Mouse (Mus musculus) hindbrain, embryonic 14.5 days (tissue): ENCODE measurements at regions not wholly inside any gene's neighbourhood (a gene's known extent, or its start where the extent isn't known, plus 50 kb on each side); places are given as distances from the start of the nearest gene placed in this dataset.

Experiments
- ATAC-seq: fragments of 200-750 bp; cut with Nextera tagmentation; 2 replicates; pipeline ENCODE4 v1.8.0; 2017; ENCODE audit warnings: moderate number of reproducible peaks, mild to moderate bottlenecking, moderate TSS enrichment, moderate library complexity; ENCODE audit not compliant: low FRiP score
- DNase-seq: peaks from one replicate; pipeline ENCODE4 v3.0.0-alpha.2; 2015; ENCODE audit warnings: low spot score
- H3K27ac ChIP-seq: fragments of 300-500 bp; sonication (generic); 2 replicates; pipeline ENCODE4 v1.5.1; 2014; ENCODE audit warnings: mild to moderate bottlenecking, moderate library complexity
- H3K27me3 ChIP-seq: fragments of 300-500 bp; sonication (generic); 2 replicates; pipeline ENCODE4 v1.6.1; 2014; ENCODE audit warnings: mild to moderate bottlenecking, low read length, mixed read lengths; ENCODE audit not compliant: control insufficient read depth, insufficient read depth
- H3K36me3 ChIP-seq: fragments of 300-500 bp; sonication (generic); replicated peaks from 2 replicates; pipeline ENCODE4 v1.6.1; 2014; ENCODE audit not compliant: control insufficient read depth, insufficient read depth
- H3K4me1 ChIP-seq: fragments of 300-500 bp; sonication (generic); replicated peaks from 2 replicates; pipeline ENCODE4 v1.6.1; 2014; ENCODE audit warnings: antibody characterized with exemption, low read length, mixed read lengths; ENCODE audit not compliant: control insufficient read depth, insufficient read depth
- H3K4me2 ChIP-seq: fragments of 300-500 bp; sonication (generic); replicated peaks from 2 replicates; pipeline ENCODE4 v1.6.1; 2014; ENCODE audit warnings: mild to moderate bottlenecking, moderate library complexity
- H3K4me3 ChIP-seq: fragments of 300-500 bp; sonication (generic); replicated peaks from 2 replicates; pipeline ENCODE4 v1.5.1; 2014; ENCODE audit warnings: mild to moderate bottlenecking, low read length
- H3K9ac ChIP-seq: fragments of 300-500 bp; sonication (generic); 2 replicates; pipeline ENCODE4 v1.6.1; 2014
- H3K9me3 ChIP-seq: fragments of 300-500 bp; sonication (generic); 2 replicates; pipeline ENCODE4 v1.6.1; 2016; ENCODE audit warnings: low read length; ENCODE audit not compliant: control insufficient read depth
- WGBS: fragments of 180-500 bp; shearing (Covaris S2); extraction: QIAGEN DNeasy Blood & Tissue Kit; methylation state at CpG from one replicate; pipeline ENCODE4 v1.1.7; 2014; 5-methylcytosine and 5-hydroxymethylcytosine counted together

- no peaks in the 10 kb centered on the region for H3K9me3 ChIP-seq
- no peaks in the 10 kb centered on the region for H3K36me3 ChIP-seq
- H3K27me3 ChIP-seq = no peaks in the 10 kb centered on the region
- no peak overlapping the region for H3K4me2 ChIP-seq
- WGBS = 73% methylated on average over 3 of the region's 3 CpGs
- ATAC-seq (no peak), DNase-seq (peak; percentile 32)
- no peak overlapping the region for H3K27ac ChIP-seq
- no peaks in the 10 kb centered on the region; the same call in 1 of the 2 replicates for H3K4me1 ChIP-seq
- no peak overlapping the region for H3K4me3 ChIP-seq
- H3K9ac ChIP-seq = no peak overlapping the region
Measured at GRCm38 (mm10) chr5:61863426-61863825, 54.8 kb downstream of the G6pd2 start.
